Mouse (Mus musculus): ENCODE data around the gene Tns2. TPM values are rescaled to one million over a fixed set of nuclear protein-coding genes. Genes with fewer than 3 reads are reported as not detected.

Tns2 gene
- polyA plus RNA-seq, 2 experiments, result 3.7 to 5.2 TPM

GRCm38 (mm10) chr15:102126303-102126702 is 26.1 kb downstream of the Tns2 start:
- 65% methylated on average over 2 of the region's 2 CpGs for WGBS (ENCODE audit: insufficient replicate concordance)
- Histone ChIP-seq H3K27me3 (ENCODE audit: control insufficient read depth, insufficient read depth, low read length) (no peaks in the 10 kb centered on the region), H3K4me2 (ENCODE audit: low read depth) (no peak overlapping the region), H3K4me3 (ENCODE audit: insufficient read depth in 1 of 2, low read depth in 2 of 2, low read length in 2 of 2) (no peak overlapping the region), H3K4me1 (replicated peaks; ENCODE audit: control insufficient read depth in 2 of 2, insufficient read depth in 2 of 2, low read length in 1 of 2) (no peaks in the 10 kb centered on the region), H3K36me3 (replicated peaks; ENCODE audit: control insufficient read depth, insufficient read depth, low read depth) (peaks cover 19% of the 10 kb centered on the region), H3K9me3 (ENCODE audit: control insufficient read depth, low read length) (no peaks in the 10 kb centered on the region), H3K27ac (no peak overlapping the region), H3K9ac (replicated peaks) (no peak overlapping the region)
- DNase-seq (ENCODE audit: low read depth in 3 of 3, low spot score in 3 of 3) (no peak), ATAC-seq (ENCODE audit: insufficient read depth) (no peak)
- TF ChIP-seq EP300 (IDR thresholded peaks at IDR 0.05; ENCODE audit: low read depth) (no peak), CTCF (IDR thresholded peaks at IDR 0.05; ENCODE audit: low read depth) (no peak)

- no peak for ATAC-seq (ENCODE audit: insufficient read depth)
- WGBS (ENCODE audit: insufficient replicate concordance), result 88% methylated on average over 9 of the region's 9 CpGs
- H3K27ac ChIP-seq, result no peak overlapping the region
- H3K36me3 ChIP-seq (replicated peaks; ENCODE audit: control insufficient read depth, insufficient read depth, low read depth), result peaks cover 24% of the 10 kb centered on the region
- peaks cover 8 to 14% of the 10 kb centered on the region in 2 experiments for H3K4me1 ChIP-seq (replicated peaks; ENCODE audit: control insufficient read depth in 2 of 2, insufficient read depth in 2 of 2, low read length in 1 of 2)
- no peak overlapping the region for H3K9ac ChIP-seq (replicated peaks)
- TF ChIP-seq EP300 (IDR thresholded peaks at IDR 0.05; ENCODE audit: low read depth) (no peak), CTCF (IDR thresholded peaks at IDR 0.05; ENCODE audit: low read depth) (no peak)
- H3K27me3 ChIP-seq (ENCODE audit: control insufficient read depth, insufficient read depth, low read length), result no peaks in the 10 kb centered on the region
- no peak for DNase-seq (ENCODE audit: low read depth in 3 of 3, low spot score in 3 of 3)
- H3K4me2 ChIP-seq (ENCODE audit: low read depth), result no peak overlapping the region
- no peaks in the 10 kb centered on the region for H3K9me3 ChIP-seq (ENCODE audit: control insufficient read depth, low read length)
- no peak overlapping the region for H3K4me3 ChIP-seq (ENCODE audit: insufficient read depth in 1 of 2, low read depth in 2 of 2, low read length in 2 of 2)
Measured at GRCm38 (mm10) chr15:102133314-102133713, 33.1 kb downstream of the Tns2 start.

DNA sequence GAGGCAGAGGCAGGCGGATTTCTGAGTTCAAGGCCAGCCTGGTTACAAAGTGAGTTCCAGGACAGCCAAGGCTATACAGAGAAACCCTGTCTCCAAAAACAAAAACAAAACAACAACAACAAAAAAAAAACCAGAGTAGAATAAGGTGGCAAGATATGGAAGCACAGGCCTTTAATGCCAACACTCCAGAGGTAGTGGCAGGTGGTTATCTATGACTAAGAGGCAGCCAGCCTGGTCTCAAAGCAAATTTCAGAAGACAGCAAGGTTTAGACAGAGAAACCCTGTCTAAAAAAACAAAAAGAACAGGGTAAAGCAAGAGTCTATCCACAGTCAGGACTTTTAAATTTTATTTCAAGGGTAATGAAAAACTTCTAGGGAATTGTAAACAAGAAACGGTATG is 34.5 kb downstream of the Tns2 start:
- WGBS (ENCODE audit: insufficient replicate concordance), result 84% methylated on average over 2 of the region's 2 CpGs
- DNase-seq (ENCODE audit: low read depth in 3 of 3, low spot score in 3 of 3) (no peak), ATAC-seq (ENCODE audit: insufficient read depth) (no peak)
- no peak overlapping the region; the same call in 1 of the 2 replicates for H3K27ac ChIP-seq
- H3K9ac ChIP-seq (replicated peaks), result peak overlapping the region; percentile 34
- no peak for TF ChIP-seq EP300 (IDR thresholded peaks at IDR 0.05; ENCODE audit: low read depth)
- no peak for TF ChIP-seq CTCF (IDR thresholded peaks at IDR 0.05; ENCODE audit: low read depth)
- H3K4me3 ChIP-seq (ENCODE audit: insufficient read depth in 1 of 2, low read depth in 2 of 2, low read length in 2 of 2), result no peak overlapping the region; a peak in 1 of 4 replicates
- H3K27me3 ChIP-seq (ENCODE audit: control insufficient read depth, insufficient read depth, low read length), result no peaks in the 10 kb centered on the region
- H3K36me3 ChIP-seq (replicated peaks; ENCODE audit: control insufficient read depth, insufficient read depth, low read depth), result peaks cover 19% of the 10 kb centered on the region
- peak overlapping the region; percentile 75 for H3K4me2 ChIP-seq (ENCODE audit: low read depth)
- H3K4me1 ChIP-seq (replicated peaks; ENCODE audit: control insufficient read depth in 2 of 2, insufficient read depth in 2 of 2, low read length in 1 of 2), result peaks cover 8 to 14% of the 10 kb centered on the region in 2 experiments
- no peaks in the 10 kb centered on the region for H3K9me3 ChIP-seq (ENCODE audit: control insufficient read depth, low read length)

DNA sequence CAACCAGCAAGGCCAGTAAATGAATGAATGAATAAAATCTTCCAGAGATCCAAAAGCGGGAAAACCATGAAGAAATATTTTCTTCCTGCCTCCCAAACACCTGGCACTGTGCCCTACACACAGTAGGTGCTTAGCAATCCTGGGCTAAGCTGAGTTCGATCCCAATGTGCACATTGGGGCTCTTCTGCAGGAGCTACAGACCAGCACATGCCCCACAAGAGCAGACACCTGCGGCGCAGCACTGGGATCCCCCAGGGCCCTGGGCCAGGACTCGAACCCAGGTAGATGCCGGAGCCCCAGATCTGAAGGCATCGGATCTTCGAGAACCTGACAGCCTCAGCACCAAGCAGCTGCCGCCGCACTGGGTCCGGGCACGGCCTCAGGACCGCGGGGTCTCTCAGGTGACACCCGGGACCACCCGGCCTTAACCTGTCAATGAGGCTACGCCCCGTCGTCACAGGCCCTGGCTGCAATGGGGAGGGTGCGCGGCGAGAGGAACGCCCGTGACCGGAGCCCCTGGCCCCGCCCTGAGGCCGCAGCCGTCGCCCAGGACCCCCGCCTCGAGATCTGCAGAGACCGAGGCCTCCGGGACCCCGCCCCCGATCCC is 35.4 kb downstream of the Tns2 start:
- 3% methylated on average over 34 of the region's 35 CpGs for WGBS (ENCODE audit: insufficient replicate concordance)

DNA sequence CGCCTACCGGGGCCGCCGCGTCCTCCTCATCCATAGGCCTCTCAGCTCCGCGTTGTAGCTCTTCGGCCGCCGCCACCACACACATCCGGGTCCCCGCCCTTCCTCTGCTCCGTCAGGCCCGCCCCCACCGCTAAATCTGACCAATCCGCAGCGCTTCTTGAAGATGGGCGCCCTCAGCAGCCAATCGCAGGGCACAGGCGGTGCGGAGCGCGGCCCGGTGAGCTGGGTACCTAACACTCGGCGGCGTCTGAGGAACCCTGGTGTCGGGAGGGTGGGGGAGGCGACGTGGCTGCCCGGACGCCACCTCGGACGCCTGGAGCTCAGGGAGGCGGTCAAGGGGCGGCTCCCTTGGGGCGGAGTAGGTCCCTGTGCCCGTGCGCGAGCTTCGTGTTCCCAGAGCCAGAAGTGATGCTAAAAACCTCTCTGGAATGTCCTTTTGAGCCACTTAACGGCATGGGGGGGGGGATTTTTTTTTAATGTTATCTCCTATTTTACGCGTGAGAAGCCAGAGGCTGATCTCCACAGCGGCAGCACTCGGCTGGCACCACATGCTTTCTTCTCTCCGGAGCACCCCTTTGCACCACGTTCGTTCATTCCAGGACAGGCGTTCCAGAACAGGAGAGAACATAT is 36.0 kb downstream of the Tns2 start, which contains the start of gene Spryd3:
TSS of gene Spryd3 (minus strand) at position 106 of the 630 bp plus-strand sequence.
- H3K4me1 ChIP-seq (replicated peaks; ENCODE audit: control insufficient read depth in 2 of 2, insufficient read depth in 2 of 2, low read length in 1 of 2), result peaks cover 8 to 14% of the 10 kb centered on the region in 2 experiments
- TF ChIP-seq EP300 (IDR thresholded peaks at IDR 0.05; ENCODE audit: low read depth) (no peak), CTCF (IDR thresholded peaks at IDR 0.05; ENCODE audit: low read depth) (peak; percentile 22; the same call in 1 of the 2 replicates)
- no peaks in the 10 kb centered on the region for H3K27me3 ChIP-seq (ENCODE audit: control insufficient read depth, insufficient read depth, low read length)
- peak within 1 kb of the TSS; percentile 75 for H3K4me2 ChIP-seq (ENCODE audit: low read depth)
- H3K27ac ChIP-seq, result peak within 1 kb of the TSS; percentile 25
- peaks cover 12% of the 10 kb centered on the region for H3K36me3 ChIP-seq (replicated peaks; ENCODE audit: control insufficient read depth, insufficient read depth, low read depth)
- peak; percentile 91 to 93 (median 92) for DNase-seq (ENCODE audit: low read depth in 3 of 3, low spot score in 3 of 3)
- H3K9ac ChIP-seq (replicated peaks), result peak within 1 kb of the TSS; percentile 55
- peak within 1 kb of the TSS; percentile 67 to 71 for H3K4me3 ChIP-seq (ENCODE audit: insufficient read depth in 1 of 2, low read depth in 2 of 2, low read length in 2 of 2)
- 1% methylated on average over 50 of the region's 50 CpGs for WGBS (ENCODE audit: insufficient replicate concordance)
- H3K9me3 ChIP-seq (ENCODE audit: control insufficient read depth, low read length), result no peaks in the 10 kb centered on the region
- ATAC-seq (ENCODE audit: insufficient read depth), result peak; percentile 99

More for the DNA sequence above, 35.4 kb downstream of the Tns2 start:
- ATAC-seq (ENCODE audit: insufficient read depth), result peak; percentile 69
- Histone ChIP-seq H3K4me3 (ENCODE audit: insufficient read depth in 1 of 2, low read depth in 2 of 2, low read length in 2 of 2) (peak overlapping the region; percentile 67 to 71), H3K9ac (replicated peaks) (peak overlapping the region; percentile 53), H3K36me3 (replicated peaks; ENCODE audit: control insufficient read depth, insufficient read depth, low read depth) (peaks cover 14% of the 10 kb centered on the region), H3K4me2 (ENCODE audit: low read depth) (peak overlapping the region; percentile 75), H3K4me1 (replicated peaks; ENCODE audit: control insufficient read depth in 2 of 2, insufficient read depth in 2 of 2, low read length in 1 of 2) (peaks cover 8 to 14% of the 10 kb centered on the region in 2 experiments), H3K27me3 (ENCODE audit: control insufficient read depth, insufficient read depth, low read length) (no peaks in the 10 kb centered on the region), H3K27ac (peak overlapping the region; percentile 25), H3K9me3 (ENCODE audit: control insufficient read depth, low read length) (no peaks in the 10 kb centered on the region)
- no peak for TF ChIP-seq CTCF (IDR thresholded peaks at IDR 0.05; ENCODE audit: low read depth)
- TF ChIP-seq EP300 (IDR thresholded peaks at IDR 0.05; ENCODE audit: low read depth), result no peak
- DNase-seq (ENCODE audit: low read depth in 3 of 3, low spot score in 3 of 3), result no peak

Data from liver, embryonic 14.5 days (tissue).